Mouse (Mus musculus) skeletal muscle tissue, adult 2 months (tissue): ENCODE measurements around the gene Gm17364.
A peak's percentile ranks its signal among the peaks of the same experiment; 100 is the strongest.
"Not testable (repeated sequence)": the region's sequence is repeated elsewhere in the genome, so short reads cannot be mapped to it uniquely, and the experiment has no call there.

Experiments used
- DNase-seq: peaks from one replicate; pipeline ENCODE4 v3.0.0-alpha.2; 2012; ENCODE audit warnings: low read depth, low spot score

Gm17364 gene

GRCm38 (mm10) chr13:41252141-41252540 lies 21.6 kb downstream of the Gm17364 start:
- no peak for DNase-seq

GRCm38 (mm10) chr13:41251667-41252066 lies 22.1 kb downstream of the Gm17364 start:
- no peak for DNase-seq

- DNase-seq, result not testable (repeated sequence)
These were observed 22.5 kb downstream of the Gm17364 start for GRCm38 (mm10) chr13:41251232-41251631.

- DNase-seq, result no peak
These were observed 23.3 kb downstream of the Gm17364 start for GRCm38 (mm10) chr13:41250318-41250981.

GRCm38 (mm10) chr13:41249538-41250317 lies 24.0 kb downstream of the Gm17364 start, which contains the start of gene Smim13:
Smim13 (plus strand) TSS chr13:41249844.
- DNase-seq, result peak; percentile 96

- peak; percentile 50 for DNase-seq
These were observed 24.8 kb downstream of the Gm17364 start for GRCm38 (mm10) chr13:41248751-41249520.

- no peak for DNase-seq
These were observed 29.4 kb downstream of the Gm17364 start for GRCm38 (mm10) chr13:41244306-41244830.

GRCm38 (mm10) chr13:41241557-41241956 lies 32.2 kb downstream of the Gm17364 start:
- no peak for DNase-seq

GRCm38 (mm10) chr13:41238805-41239130 lies 35.0 kb downstream of the Gm17364 start:
- no peak for DNase-seq

GRCm38 (mm10) chr13:41238035-41238804 lies 35.6 kb downstream of the Gm17364 start:
- DNase-seq, result no peak

GRCm38 (mm10) chr13:41235845-41236741 lies 37.7 kb downstream of the Gm17364 start:
- DNase-seq, result no peak

GRCm38 (mm10) chr13:41235181-41235580 lies 38.6 kb downstream of the Gm17364 start:
- no peak for DNase-seq

GRCm38 (mm10) chr13:41233241-41233640 lies 40.5 kb downstream of the Gm17364 start:
- DNase-seq, result no peak

GRCm38 (mm10) chr13:41232209-41232608 lies 41.6 kb downstream of the Gm17364 start:
- DNase-seq, result no peak

- no peak for DNase-seq
These were observed 42.3 kb downstream of the Gm17364 start for GRCm38 (mm10) chr13:41231389-41231983.

GRCm38 (mm10) chr13:41230256-41230655 lies 43.5 kb downstream of the Gm17364 start:
- DNase-seq, result no peak

- DNase-seq, result no peak
These were observed 45.7 kb downstream of the Gm17364 start for GRCm38 (mm10) chr13:41228060-41228459.

GRCm38 (mm10) chr13:41226513-41226912 lies 47.3 kb downstream of the Gm17364 start:
- no peak for DNase-seq
